Mouse (Mus musculus) forebrain, postnatal 0 days (tissue): Measurements from ENCODE around the gene Mgat4c. TPM values are rescaled to one million over a fixed set of nuclear protein-coding genes. Genes with fewer than 3 reads are reported as not detected.

Experiments used
- ATAC-seq: fragments of 200-750 bp; cut with Nextera tagmentation; 2 replicates; pipeline ENCODE4 v1.8.0; 2017; ENCODE audit warnings: mild to moderate bottlenecking, moderate library complexity
- DNase-seq: peaks from one replicate; pipeline ENCODE4 v3.0.0-alpha.2; 2015
- H3K27ac ChIP-seq: fragments of 300-500 bp; sonication (generic); 2 replicates; pipeline ENCODE4 v1.5.1; 2014; ENCODE audit warnings: low read depth, mild to moderate bottlenecking, antibody characterized with exemption, low read length, moderate library complexity, mixed read lengths
- H3K27me3 ChIP-seq: fragments of 300-500 bp; sonication (generic); 2 replicates; pipeline ENCODE4 v1.6.1; 2014; ENCODE audit warnings: mild to moderate bottlenecking, low read length, mixed read lengths; ENCODE audit not compliant: insufficient read depth
- H3K36me3 ChIP-seq: fragments of 300-500 bp; sonication (generic); 2 replicates; pipeline ENCODE4 v1.6.1; 2014; ENCODE audit warnings: mild to moderate bottlenecking, moderate library complexity; ENCODE audit not compliant: insufficient read depth
- H3K4me1 ChIP-seq: fragments of 300-500 bp; sonication (generic); 2 replicates; pipeline ENCODE4 v1.6.1; 2014; ENCODE audit warnings: antibody characterized with exemption; ENCODE audit not compliant: insufficient read depth
- H3K4me2 ChIP-seq: fragments of 300-500 bp; sonication (generic); 2 replicates; pipeline ENCODE4 v1.6.1; 2014; ENCODE audit warnings: low read depth, mild to moderate bottlenecking, moderate library complexity
- H3K4me3 ChIP-seq: fragments of 300-500 bp; sonication (generic); 2 replicates; pipeline ENCODE4 v1.5.1; 2014; ENCODE audit warnings: low read depth, low read length, mixed read lengths
- H3K9ac ChIP-seq: fragments of 300-500 bp; sonication (generic); 2 replicates; pipeline ENCODE4 v1.6.1; 2014; ENCODE audit warnings: mild to moderate bottlenecking
- H3K9me3 ChIP-seq: fragments of 300-500 bp; sonication (generic); 2 replicates; pipeline ENCODE4 v1.6.1; 2016; ENCODE audit warnings: low read length
- CTCF ChIP-seq: sonication (generic); IDR thresholded peaks from 2 replicates; pipeline ENCODE4 v1.5.1; 2016; ENCODE audit warnings: antibody characterized with exemption, control low read depth, low read depth
- WGBS: fragments of 180-500 bp; shearing (Covaris S2); extraction: QIAGEN DNeasy Blood & Tissue Kit; methylation state at CpG from one replicate; pipeline ENCODE4 v1.1.7; 2014; 5-methylcytosine and 5-hydroxymethylcytosine counted together
- polyA plus RNA-seq: library from polyadenylated mRNA; unstranded; fragments of >200 nt; fragmentation: Nextera tagmentation; extraction: Ambion mirVana; gene quantifications from 2 replicates; pipeline ENCODE4 v1.2.1, GENCODE M21; 2015
- total RNA-seq: library from RNA; depleted of rRNA; stranded (reverse); fragments of >200 nt; gene quantifications from 2 replicates; pipeline ENCODE4 v1.2.3, GENCODE M21; 2014

Gene Mgat4c
- total and polyA plus RNA-seq, 2 experiments from 2014 or later = 45.6 to 46.7 TPM

DNA sequence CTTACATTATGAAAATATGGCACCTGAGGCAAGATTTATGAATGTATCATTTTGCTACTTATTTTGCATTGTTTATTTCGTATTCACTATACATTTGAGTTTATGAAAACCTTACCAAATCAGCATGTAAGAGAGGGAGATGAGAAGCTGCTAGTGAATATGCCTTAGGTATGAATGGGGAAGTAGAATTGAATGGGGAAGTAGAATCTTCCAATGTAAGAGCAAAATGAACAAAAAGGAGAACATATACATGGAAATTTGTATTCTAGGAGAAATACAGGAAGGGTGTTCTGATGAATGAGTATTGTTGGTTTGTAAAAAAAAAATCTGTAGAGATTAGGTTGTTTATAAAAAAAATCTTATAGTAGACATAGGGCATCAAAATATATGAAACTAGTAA is 441.9 kb downstream of the Mgat4c start:
- no peaks in the 10 kb centered on the region for H3K27me3 ChIP-seq
- no peak for TF ChIP-seq CTCF
- no peak overlapping the region for H3K4me2 ChIP-seq
- H3K9ac ChIP-seq = no peak overlapping the region
- H3K9me3 ChIP-seq = no peaks in the 10 kb centered on the region
- ATAC-seq (no peak), DNase-seq (no peak)
- H3K4me3 ChIP-seq = no peak overlapping the region
- WGBS = 75% methylated on average over 1 of the region's 1 CpGs
- no peak overlapping the region for H3K27ac ChIP-seq
- no peaks in the 10 kb centered on the region for H3K4me1 ChIP-seq
- H3K36me3 ChIP-seq = no peaks in the 10 kb centered on the region

DNA sequence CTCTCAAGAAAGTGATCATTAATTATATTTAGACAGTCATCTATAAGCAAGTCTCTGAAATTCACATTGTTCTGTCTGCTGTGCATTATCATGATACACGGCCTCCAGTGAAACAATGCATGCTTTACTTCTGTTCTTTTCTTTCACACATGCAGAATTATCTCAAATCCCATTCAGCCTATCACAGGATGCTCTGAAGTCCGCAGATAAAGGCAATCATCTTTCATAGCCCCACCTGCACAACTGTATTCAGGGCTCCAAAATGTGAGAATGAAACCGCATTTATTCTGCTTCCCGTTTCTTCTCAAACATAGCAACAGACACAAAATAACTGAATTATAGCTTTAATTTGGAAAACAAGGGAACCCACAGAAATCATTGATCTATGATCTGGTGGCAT is 446.1 kb downstream of the Mgat4c start:
- ATAC-seq = no peak
- Histone ChIP-seq H3K36me3 (no peaks in the 10 kb centered on the region), H3K4me3 (no peak overlapping the region), H3K27ac (no peak overlapping the region), H3K4me2 (no peak overlapping the region), H3K9me3 (no peaks in the 10 kb centered on the region), H3K4me1 (no peaks in the 10 kb centered on the region), H3K9ac (no peak overlapping the region), H3K27me3 (no peaks in the 10 kb centered on the region)
- no peak for DNase-seq
- 79% methylated on average over 4 of the region's 4 CpGs for WGBS
- no peak for TF ChIP-seq CTCF

DNA sequence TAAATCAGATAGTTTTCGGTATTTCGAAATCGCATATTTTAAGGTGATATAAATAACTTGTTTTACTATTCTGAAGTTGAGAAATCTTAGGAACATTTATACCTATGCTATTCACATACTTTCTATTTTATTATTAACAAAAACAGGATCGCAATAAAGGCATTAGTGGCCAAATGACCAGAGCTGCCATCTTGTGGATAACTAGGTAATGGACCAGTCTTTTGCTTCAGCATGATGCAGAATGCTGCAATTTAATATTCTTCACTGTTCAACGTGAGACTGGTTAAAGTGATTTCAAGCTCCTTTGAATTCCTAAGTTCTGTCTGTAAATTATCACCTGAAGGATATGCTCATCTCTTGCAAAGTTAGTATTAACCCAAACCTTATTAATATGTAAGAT is 473.6 kb downstream of the Mgat4c start:
- Histone ChIP-seq H3K27me3 (no peaks in the 10 kb centered on the region), H3K27ac (no peak overlapping the region), H3K9me3 (no peaks in the 10 kb centered on the region), H3K4me1 (no peaks in the 10 kb centered on the region; the same call in 1 of the 2 replicates), H3K4me3 (no peak overlapping the region), H3K4me2 (no peak overlapping the region), H3K9ac (no peak overlapping the region), H3K36me3 (no peaks in the 10 kb centered on the region)
- peak; percentile 57 for TF ChIP-seq CTCF
- peak; percentile 37 for DNase-seq
- WGBS = 68% methylated on average over 5 of the region's 5 CpGs
- ATAC-seq = no peak

DNA sequence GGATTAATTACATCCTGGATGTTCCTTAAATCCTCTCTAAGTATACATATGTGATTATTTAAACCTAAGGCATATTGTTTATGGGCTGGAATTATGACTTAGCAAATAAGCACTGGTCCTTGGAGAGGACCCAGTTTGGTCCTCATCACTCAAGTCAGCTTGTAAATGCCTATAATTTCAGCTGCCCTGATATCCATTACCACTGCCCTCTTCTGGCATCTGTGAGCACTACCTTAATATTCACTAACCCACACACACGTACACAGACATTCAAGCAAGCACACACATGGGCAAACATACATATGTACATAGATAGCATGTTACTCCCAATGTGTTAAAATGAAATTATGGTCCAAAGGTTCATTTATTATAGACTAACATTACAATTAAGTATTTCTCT is 474.6 kb downstream of the Mgat4c start:
- Histone ChIP-seq H3K4me3 (no peak overlapping the region), H3K4me2 (no peak overlapping the region), H3K4me1 (no peaks in the 10 kb centered on the region; the same call in 1 of the 2 replicates), H3K27ac (no peak overlapping the region), H3K36me3 (no peaks in the 10 kb centered on the region), H3K27me3 (no peaks in the 10 kb centered on the region), H3K9ac (no peak overlapping the region), H3K9me3 (no peaks in the 10 kb centered on the region)
- TF ChIP-seq CTCF = peak; percentile 25; the same call in 1 of the 2 replicates
- DNase-seq (no peak), ATAC-seq (no peak)
- WGBS = 38% methylated on average over 1 of the region's 1 CpGs

DNA sequence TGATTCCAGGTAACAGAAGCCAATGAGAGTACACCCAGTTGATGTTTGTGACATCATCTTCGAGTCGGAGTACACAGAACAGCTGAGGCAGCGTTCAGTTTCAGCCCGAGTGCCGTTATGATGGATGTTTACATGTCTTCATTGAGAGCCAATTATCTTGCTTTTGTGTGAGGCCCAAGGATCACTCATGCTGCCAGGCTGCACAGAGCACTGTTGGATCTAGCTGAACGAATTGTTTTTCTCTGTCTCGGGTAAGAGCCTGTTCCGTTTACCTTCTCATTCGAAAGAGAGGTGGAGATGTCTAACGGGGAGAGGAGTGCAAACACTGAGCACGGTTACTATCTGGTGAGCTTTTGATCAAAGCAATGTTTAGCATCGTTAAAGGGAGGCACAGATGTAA is 477.5 kb downstream of the Mgat4c start:
- WGBS = 7% methylated on average over 12 of the region's 12 CpGs
- Histone ChIP-seq H3K4me3 (peak overlapping the region; percentile 35), H3K9ac (peak overlapping the region; percentile 51), H3K36me3 (no peaks in the 10 kb centered on the region), H3K4me1 (no peaks in the 10 kb centered on the region; the same call in 1 of the 2 replicates), H3K27me3 (no peaks in the 10 kb centered on the region), H3K9me3 (no peaks in the 10 kb centered on the region), H3K27ac (peak overlapping the region; percentile 29; the same call in 1 of the 2 replicates), H3K4me2 (peak overlapping the region; percentile 45)
- DNase-seq = peak; percentile 43
- peak; percentile 76 for ATAC-seq
- TF ChIP-seq CTCF = no peak

DNA sequence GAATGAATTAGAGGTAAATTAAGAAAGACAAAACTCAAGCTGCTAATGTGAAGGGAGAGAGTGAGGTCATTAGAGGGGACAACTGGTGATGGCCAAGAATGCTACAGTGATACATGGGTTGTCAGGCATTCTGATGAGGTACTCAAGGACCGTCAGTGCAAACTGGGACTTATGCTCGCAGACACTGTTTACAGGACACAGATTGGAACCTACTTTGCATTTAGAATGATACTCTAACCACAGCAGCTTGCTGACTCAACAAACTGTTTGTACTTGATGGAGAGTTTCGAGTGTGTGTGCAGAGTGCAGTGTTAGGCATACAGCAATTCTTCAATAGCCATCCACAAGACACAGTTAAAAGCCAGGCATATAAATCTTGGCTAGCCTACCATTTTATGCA is 503.4 kb downstream of the Mgat4c start:
- H3K4me2 ChIP-seq = no peak overlapping the region
- no peak for TF ChIP-seq CTCF

DNA sequence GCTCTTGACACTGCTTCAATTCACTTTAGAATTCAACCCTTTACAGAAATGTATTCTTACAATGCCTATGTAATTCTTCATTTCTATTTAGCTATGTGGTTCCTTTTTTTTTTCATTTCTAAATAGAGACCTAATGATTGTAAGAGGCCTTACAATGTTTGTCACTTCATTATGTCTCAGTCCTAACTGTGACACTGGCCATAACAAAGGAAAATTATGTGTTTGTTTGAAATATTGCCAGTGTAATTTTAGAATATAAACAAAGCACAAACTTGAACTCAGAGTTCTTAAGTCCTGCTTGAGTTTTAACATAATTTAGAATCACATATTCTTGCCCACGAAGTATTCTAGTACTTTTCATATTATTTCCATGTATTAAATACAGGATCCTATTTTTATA is 510.4 kb downstream of the Mgat4c start:
- no peak overlapping the region for H3K4me3 ChIP-seq
- H3K27ac ChIP-seq = no peak overlapping the region
- H3K9me3 ChIP-seq = no peaks in the 10 kb centered on the region
- no peaks in the 10 kb centered on the region for H3K36me3 ChIP-seq
- H3K9ac ChIP-seq = no peak overlapping the region
- TF ChIP-seq CTCF = no peak
- no peaks in the 10 kb centered on the region for H3K27me3 ChIP-seq
- ATAC-seq (no peak), DNase-seq (no peak)
- WGBS = 80% methylated on average over 1 of the region's 1 CpGs
- no peak overlapping the region for H3K4me2 ChIP-seq
- H3K4me1 ChIP-seq = no peaks in the 10 kb centered on the region

More for the DNA sequence above, 503.4 kb downstream of the Mgat4c start:
- Histone ChIP-seq H3K36me3 (no peaks in the 10 kb centered on the region), H3K9me3 (no peaks in the 10 kb centered on the region), H3K9ac (no peak overlapping the region), H3K4me3 (no peak overlapping the region), H3K4me1 (no peaks in the 10 kb centered on the region), H3K27ac (peak overlapping the region; percentile 9; the same call in 1 of the 2 replicates), H3K27me3 (no peaks in the 10 kb centered on the region)
- DNase-seq (peak; percentile 24), ATAC-seq (peak; percentile 75)
- WGBS = 22% methylated on average over 3 of the region's 3 CpGs
